Mouse (Mus musculus): Measurements from ENCODE around the gene Cdh15. TPM values are rescaled to one million over a fixed set of nuclear protein-coding genes. Genes with fewer than 3 reads are reported as not detected.

Cdh15 gene
- polyA plus RNA-seq, 1 experiment from 2014 or later = 5.4 TPM

- Histone ChIP-seq H3K4me1 (peaks cover 28% of the 10 kb centered on the region), H3K4me3 (no peak overlapping the region), H3K36me3 (peaks cover 7% of the 10 kb centered on the region; the same call in 1 of the 2 replicates), H3K9me3 (no peaks in the 10 kb centered on the region), H3K27me3 (replicated peaks) (no peaks in the 10 kb centered on the region), H3K27ac (no peak overlapping the region), H3K9ac (0 out of 2 replicates have a peak overlapping the region, but pooled peaks have one; percentile 40), H3K4me2 (replicated peaks) (no peak overlapping the region)
- 57% methylated on average over 13 of the region's 13 CpGs for WGBS
- no peak for ATAC-seq (ENCODE audit: low FRiP score, low read depth)
These were observed 29.9 kb upstream of the Cdh15 start for GRCm38 (mm10) chr8:122817724-122818496.

GRCm38 (mm10) chr8:122819776-122820175 is 28.0 kb upstream of the Cdh15 start:
- H3K4me1 ChIP-seq = peaks cover 14% of the 10 kb centered on the region
- no peak for ATAC-seq (ENCODE audit: low FRiP score, low read depth)
- peaks cover 5% of the 10 kb centered on the region; the same call in 1 of the 2 replicates for H3K36me3 ChIP-seq

GRCm38 (mm10) chr8:122824571-122824970 is 23.2 kb upstream of the Cdh15 start:
- Histone ChIP-seq H3K4me3 (no peak overlapping the region), H3K4me2 (replicated peaks) (no peak overlapping the region), H3K9me3 (no peaks in the 10 kb centered on the region), H3K4me1 (peaks cover 20% of the 10 kb centered on the region), H3K9ac (no peak overlapping the region), H3K36me3 (no peaks in the 10 kb centered on the region), H3K27me3 (replicated peaks) (no peaks in the 10 kb centered on the region), H3K27ac (no peak overlapping the region; the same call in 1 of the 2 replicates)
- 40% methylated on average over 5 of the region's 5 CpGs for WGBS
- no peak for ATAC-seq (ENCODE audit: low FRiP score, low read depth)

More at GRCm38 (mm10) chr8:122819776-122820175, 28.0 kb upstream of the Cdh15 start:
- no peak overlapping the region for H3K27ac ChIP-seq
- H3K9ac ChIP-seq = no peak overlapping the region
- 51% methylated on average over 11 of the region's 11 CpGs for WGBS
- no peaks in the 10 kb centered on the region for H3K9me3 ChIP-seq
- H3K4me3 ChIP-seq = no peak overlapping the region
- no peaks in the 10 kb centered on the region for H3K27me3 ChIP-seq (replicated peaks)
- no peak overlapping the region for H3K4me2 ChIP-seq (replicated peaks)

GRCm38 (mm10) chr8:122824986-122825385 is 22.8 kb upstream of the Cdh15 start:
- ATAC-seq (ENCODE audit: low FRiP score, low read depth) = no peak
- 81% methylated on average over 9 of the region's 9 CpGs for WGBS
- Histone ChIP-seq H3K9me3 (no peaks in the 10 kb centered on the region), H3K36me3 (no peaks in the 10 kb centered on the region), H3K4me3 (no peak overlapping the region), H3K4me2 (replicated peaks) (no peak overlapping the region), H3K9ac (no peak overlapping the region), H3K27me3 (replicated peaks) (no peaks in the 10 kb centered on the region), H3K27ac (no peak overlapping the region), H3K4me1 (peaks cover 20% of the 10 kb centered on the region)

GRCm38 (mm10) chr8:122825408-122825807 is 22.4 kb upstream of the Cdh15 start:
- WGBS = 86% methylated on average over 8 of the region's 8 CpGs

GRCm38 (mm10) chr8:122829396-122829795 is 18.4 kb upstream of the Cdh15 start:
- Histone ChIP-seq H3K4me1 (peaks cover 20% of the 10 kb centered on the region), H3K9ac (no peak overlapping the region), H3K4me2 (replicated peaks) (no peak overlapping the region), H3K36me3 (no peaks in the 10 kb centered on the region), H3K27ac (no peak overlapping the region), H3K4me3 (no peak overlapping the region), H3K9me3 (no peaks in the 10 kb centered on the region), H3K27me3 (replicated peaks) (no peaks in the 10 kb centered on the region)
- 78% methylated on average over 3 of the region's 3 CpGs for WGBS
- no peak for ATAC-seq (ENCODE audit: low FRiP score, low read depth)

More at GRCm38 (mm10) chr8:122825408-122825807, 22.4 kb upstream of the Cdh15 start:
- Histone ChIP-seq H3K27ac (no peak overlapping the region), H3K9ac (no peak overlapping the region), H3K4me1 (peaks cover 20% of the 10 kb centered on the region), H3K27me3 (replicated peaks) (no peaks in the 10 kb centered on the region), H3K4me2 (replicated peaks) (no peak overlapping the region), H3K9me3 (no peaks in the 10 kb centered on the region), H3K36me3 (no peaks in the 10 kb centered on the region), H3K4me3 (no peak overlapping the region)
- ATAC-seq (ENCODE audit: low FRiP score, low read depth) = no peak

- Histone ChIP-seq H3K9me3 (no peaks in the 10 kb centered on the region), H3K36me3 (no peaks in the 10 kb centered on the region), H3K27me3 (replicated peaks) (no peaks in the 10 kb centered on the region), H3K27ac (no peak overlapping the region), H3K4me1 (peaks cover 16% of the 10 kb centered on the region), H3K4me3 (no peak overlapping the region), H3K9ac (0 out of 2 replicates have a peak overlapping the region, but pooled peaks have one; percentile 3), H3K4me2 (replicated peaks) (no peak overlapping the region)
- 40% methylated on average over 8 of the region's 8 CpGs for WGBS
- ATAC-seq (ENCODE audit: low FRiP score, low read depth) = peak; percentile 61
These were observed 17.3 kb upstream of the Cdh15 start for GRCm38 (mm10) chr8:122830349-122831061.

- H3K9ac ChIP-seq = no peak overlapping the region
- H3K36me3 ChIP-seq = no peaks in the 10 kb centered on the region
- no peaks in the 10 kb centered on the region for H3K9me3 ChIP-seq
- 84% methylated on average over 8 of the region's 8 CpGs for WGBS
- no peak for ATAC-seq (ENCODE audit: low FRiP score, low read depth)
- no peak overlapping the region for H3K4me3 ChIP-seq
- H3K4me2 ChIP-seq (replicated peaks) = no peak overlapping the region
- no peaks in the 10 kb centered on the region for H3K4me1 ChIP-seq
- H3K27ac ChIP-seq = no peak overlapping the region
- H3K27me3 ChIP-seq (replicated peaks) = no peaks in the 10 kb centered on the region
These were observed 13.3 kb upstream of the Cdh15 start for GRCm38 (mm10) chr8:122834416-122834815.

- no peak overlapping the region for H3K27ac ChIP-seq
- H3K4me3 ChIP-seq = no peak overlapping the region
- H3K9ac ChIP-seq = no peak overlapping the region
- no peak overlapping the region for H3K4me2 ChIP-seq (replicated peaks)
- H3K4me1 ChIP-seq = no peaks in the 10 kb centered on the region
- no peak for ATAC-seq (ENCODE audit: low FRiP score, low read depth)
- no peaks in the 10 kb centered on the region for H3K36me3 ChIP-seq
- WGBS = 30% methylated on average over 8 of the region's 8 CpGs
- no peaks in the 10 kb centered on the region for H3K9me3 ChIP-seq
- no peaks in the 10 kb centered on the region for H3K27me3 ChIP-seq (replicated peaks)
These were observed 12.8 kb upstream of the Cdh15 start for GRCm38 (mm10) chr8:122834971-122835370.

GRCm38 (mm10) chr8:122836199-122836598 is 11.6 kb upstream of the Cdh15 start:
- Histone ChIP-seq H3K9ac (no peak overlapping the region), H3K27me3 (replicated peaks) (no peaks in the 10 kb centered on the region), H3K4me2 (replicated peaks) (no peak overlapping the region), H3K27ac (no peak overlapping the region), H3K4me1 (no peaks in the 10 kb centered on the region), H3K9me3 (no peaks in the 10 kb centered on the region), H3K4me3 (no peak overlapping the region), H3K36me3 (no peaks in the 10 kb centered on the region)
- 84% methylated on average over 12 of the region's 12 CpGs for WGBS
- no peak for ATAC-seq (ENCODE audit: low FRiP score, low read depth)

- Histone ChIP-seq H3K27me3 (replicated peaks) (no peaks in the 10 kb centered on the region), H3K4me2 (replicated peaks) (no peak overlapping the region), H3K4me3 (no peak overlapping the region), H3K4me1 (no peaks in the 10 kb centered on the region), H3K9me3 (no peaks in the 10 kb centered on the region), H3K36me3 (no peaks in the 10 kb centered on the region), H3K9ac (no peak overlapping the region), H3K27ac (no peak overlapping the region)
- 91% methylated on average over 13 of the region's 13 CpGs for WGBS
- no peak for ATAC-seq (ENCODE audit: low FRiP score, low read depth)
These were observed 11.1 kb upstream of the Cdh15 start for GRCm38 (mm10) chr8:122836696-122837095.

GRCm38 (mm10) chr8:122844161-122844560 is 3.6 kb upstream of the Cdh15 start:
- Histone ChIP-seq H3K9ac (no peak overlapping the region), H3K9me3 (no peaks in the 10 kb centered on the region), H3K27me3 (replicated peaks) (0 out of 2 replicates have a peak, but pooled peaks cover 3% of the 10 kb centered on the region), H3K27ac (no peak overlapping the region), H3K36me3 (no peaks in the 10 kb centered on the region), H3K4me3 (no peak overlapping the region), H3K4me1 (no peaks in the 10 kb centered on the region; the same call in 1 of the 2 replicates), H3K4me2 (replicated peaks) (no peak overlapping the region)
- 83% methylated on average over 3 of the region's 3 CpGs for WGBS
- no peak for ATAC-seq (ENCODE audit: low FRiP score, low read depth)
